Mouse (Mus musculus) C2C12 (cell line): ENCODE measurements around the gene Rnase9. TPM values are rescaled to one million over a fixed set of nuclear protein-coding genes. Genes with fewer than 3 reads are reported as not detected.

Experiments
- H3K27me3 ChIP-seq: one replicate; pipeline ENCODE4 v1.6.1; 2011; ENCODE audit not compliant: control insufficient read depth, insufficient read depth, insufficient read length
- H3K36me3 ChIP-seq: one replicate; pipeline ENCODE4 v1.6.1; 2011; ENCODE audit not compliant: control insufficient read depth, insufficient read depth
- H3K4me3 ChIP-seq: one replicate; pipeline ENCODE4 v1.5.1; 2011; ENCODE audit warnings: mild to moderate bottlenecking, control low read depth; ENCODE audit not compliant: poor library complexity, insufficient read depth, severe bottlenecking
- H3K79me2 ChIP-seq: one replicate; pipeline ENCODE4 v1.6.1; 2011; ENCODE audit not compliant: control insufficient read depth, insufficient read depth
- H3K79me3 ChIP-seq: one replicate; pipeline ENCODE4 v1.6.1; 2011; ENCODE audit warnings: low read depth, control low read depth
- H3ac ChIP-seq: one replicate; pipeline ENCODE3; 2011; ENCODE audit warnings: low read depth; ENCODE audit not compliant: control insufficient read depth, insufficient read length
- CEBPB ChIP-seq: IDR thresholded peaks from one replicate; pipeline ENCODE4 v1.6.1; 2011; ENCODE audit warnings: low read depth, mild to moderate bottlenecking, control low read depth, moderate library complexity
- CTCF ChIP-seq: IDR thresholded peaks from one replicate; pipeline ENCODE4 v1.5.1; 2011; ENCODE audit not compliant: control insufficient read depth, insufficient read depth, insufficient read length
- FOSL1 ChIP-seq: IDR thresholded peaks from one replicate; pipeline ENCODE4 v1.8.0; 2011; ENCODE audit warnings: mild to moderate bottlenecking, low read length; ENCODE audit not compliant: poor library complexity, insufficient read depth, severe bottlenecking
- MAX ChIP-seq: IDR thresholded peaks from one replicate; pipeline ENCODE4 v1.6.1; 2011; ENCODE audit warnings: mild to moderate bottlenecking, control low read depth
- MYOD1 ChIP-seq: IDR thresholded peaks from one replicate; pipeline ENCODE4 v1.6.1; 2011; ENCODE audit warnings: low read depth; ENCODE audit not compliant: control insufficient read depth, insufficient read length
- MYOG ChIP-seq: IDR thresholded peaks from one replicate; pipeline ENCODE4 v1.6.1; 2011; ENCODE audit not compliant: control insufficient read depth, insufficient read length; ENCODE audit errors: extremely low read depth
- USF1 ChIP-seq: IDR thresholded peaks from one replicate; pipeline ENCODE4 v1.6.1; 2011; ENCODE audit warnings: low read depth, mild to moderate bottlenecking, control low read depth, moderate library complexity
- polyA plus RNA-seq: library from polyadenylated mRNA; unstranded; fragments of >200 nt; fragmentation: generic; extraction: Trizol; gene quantifications from one replicate; pipeline ENCODE4 v1.2.1, GENCODE M21; 2012; ENCODE audit warnings: missing spikeins

Gene Rnase9
- polyA plus RNA-seq, 1 experiment = not detected

DNA sequence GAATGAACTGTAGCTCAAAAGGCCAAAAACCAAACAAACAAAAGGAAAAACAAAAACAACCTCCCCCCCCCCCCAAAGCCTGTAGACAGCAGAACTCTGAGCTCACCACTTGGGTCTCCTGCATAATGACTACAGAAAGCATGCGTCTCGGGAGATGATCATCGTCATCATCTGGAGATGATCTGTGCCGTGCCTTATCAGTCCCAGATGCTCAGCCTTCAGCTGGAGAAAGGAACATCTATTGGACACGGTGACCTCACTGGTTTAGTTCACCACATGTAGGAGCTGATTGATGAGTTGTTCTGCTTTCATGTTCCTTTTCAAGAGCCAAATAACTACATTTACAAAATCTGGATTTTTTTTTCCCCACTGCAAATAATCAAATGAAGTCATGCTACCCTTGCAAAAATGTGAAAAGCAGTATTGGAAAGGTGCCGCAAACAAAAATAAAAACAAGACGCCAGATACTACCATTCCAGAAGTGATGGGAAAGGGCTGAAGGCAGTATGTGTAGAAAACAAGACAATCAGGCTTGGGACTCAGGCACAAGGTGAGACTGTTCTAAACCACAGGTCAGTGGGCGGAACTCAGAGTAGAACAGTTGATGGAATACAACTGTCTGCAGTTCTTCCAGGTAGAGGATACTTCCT is 34.4 kb downstream of the Rnase9 start, which contains the start of gene Rnase10:
Gene Rnase10, plus strand, starts transcription at position 600 of the 650 bp plus-strand sequence.
- H3K36me3 ChIP-seq = no peaks in the 10 kb centered on the region
- H3K79me2 ChIP-seq = no peaks in the 10 kb centered on the region

DNA sequence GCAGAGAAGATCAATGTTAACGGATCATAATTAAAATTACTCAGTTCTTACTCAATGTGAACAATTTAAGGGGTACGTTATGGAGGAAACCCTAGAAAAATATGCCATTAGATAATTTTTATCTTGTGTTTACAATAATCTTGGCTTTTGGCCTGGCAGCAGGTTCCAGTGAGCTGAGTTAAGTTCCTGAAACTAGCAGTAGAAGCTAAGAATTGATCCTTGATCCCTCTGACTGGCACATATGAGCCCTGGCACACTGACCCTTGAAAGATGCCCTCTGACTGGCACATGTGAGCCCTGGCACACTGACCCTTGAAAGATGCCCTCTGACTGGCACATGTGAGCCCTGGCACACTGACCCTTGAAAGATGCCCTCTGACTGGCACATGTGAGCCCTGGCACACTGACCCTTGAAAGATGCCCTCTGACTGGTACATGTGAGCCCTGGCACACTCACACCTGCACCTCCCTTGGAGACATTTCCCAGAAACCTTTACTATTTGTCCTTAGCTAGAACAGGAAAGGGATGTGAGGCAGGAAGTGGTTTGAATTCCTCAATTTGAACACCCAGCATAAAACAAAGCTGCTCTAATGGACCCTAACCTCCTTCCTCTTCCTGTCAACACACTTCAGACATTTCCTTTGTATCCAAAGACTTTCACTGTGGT is 43.5 kb downstream of the Rnase9 start:
- Histone ChIP-seq H3K79me2 (no peaks in the 10 kb centered on the region), H3K36me3 (no peaks in the 10 kb centered on the region), H3K27me3 (no peaks in the 10 kb centered on the region), H3K4me3 (no peak overlapping the region), H3ac (no peak overlapping the region), H3K79me3 (no peaks in the 10 kb centered on the region)
- TF ChIP-seq MYOD1 = no peak
- no peak for TF ChIP-seq MYOG

More for the DNA sequence above, 34.4 kb downstream of the Rnase9 start, which contains the start of gene Rnase10:
- no peaks in the 10 kb centered on the region for H3K27me3 ChIP-seq
- TF ChIP-seq FOSL1 = no peak
- TF ChIP-seq CTCF = no peak
- TF ChIP-seq MYOG = no peak
- no peak within 1 kb of the TSS for H3ac ChIP-seq
- H3K79me3 ChIP-seq = no peaks in the 10 kb centered on the region
- no peak within 1 kb of the TSS for H3K4me3 ChIP-seq

DNA sequence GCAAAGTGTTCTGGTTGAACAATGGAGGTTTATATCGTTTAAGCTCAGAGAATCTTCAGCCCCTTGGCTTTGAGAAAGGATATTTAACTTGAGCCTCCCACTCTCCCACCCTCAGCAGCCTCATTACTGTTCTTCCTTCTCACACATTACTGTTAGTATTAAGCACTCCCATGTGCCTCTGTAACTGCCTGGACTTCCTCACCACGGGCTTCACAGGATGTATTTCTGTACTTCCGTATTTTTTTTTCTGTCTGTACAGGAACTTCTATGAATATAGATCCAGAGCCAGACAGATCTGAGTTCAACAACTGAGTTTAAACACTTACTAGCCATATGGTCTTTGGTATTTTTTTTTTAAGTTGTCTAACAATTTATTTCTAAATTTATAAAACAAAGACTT is 44.6 kb downstream of the Rnase9 start:
- H3K27me3 ChIP-seq = no peaks in the 10 kb centered on the region
- H3ac ChIP-seq = no peak overlapping the region
- H3K36me3 ChIP-seq = no peaks in the 10 kb centered on the region
- no peaks in the 10 kb centered on the region for H3K79me2 ChIP-seq
- no peaks in the 10 kb centered on the region for H3K79me3 ChIP-seq
- TF ChIP-seq FOSL1 = no peak
- TF ChIP-seq USF1 = no peak
- no peak for TF ChIP-seq MYOD1
- TF ChIP-seq MYOG = no peak
- TF ChIP-seq CEBPB = no peak
- TF ChIP-seq MAX = no peak
- TF ChIP-seq CTCF = no peak
- no peak overlapping the region for H3K4me3 ChIP-seq

DNA sequence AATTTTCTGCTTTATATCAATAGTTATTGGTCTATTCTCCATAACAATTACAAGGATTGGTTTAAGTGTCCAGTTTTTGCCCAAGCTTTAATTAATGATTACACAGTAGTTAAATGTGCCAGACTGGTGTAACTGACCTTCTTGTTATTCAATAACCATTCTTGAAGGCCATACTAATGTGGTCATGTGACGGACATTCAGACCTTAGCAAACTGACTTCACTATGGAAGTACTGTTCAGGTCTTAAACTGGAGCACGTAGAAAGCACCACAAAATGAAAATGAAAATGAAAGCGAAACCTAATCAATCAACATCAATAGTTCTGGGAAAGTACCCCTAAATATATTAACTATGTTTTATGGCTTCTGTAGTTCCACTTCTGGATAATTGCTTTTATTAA is 50.6 kb downstream of the Rnase9 start:
- Histone ChIP-seq H3K27me3 (no peaks in the 10 kb centered on the region), H3K4me3 (no peak overlapping the region), H3K79me2 (no peaks in the 10 kb centered on the region), H3K79me3 (no peaks in the 10 kb centered on the region), H3K36me3 (no peaks in the 10 kb centered on the region), H3ac (no peak overlapping the region)
- TF ChIP-seq CTCF (no peak), USF1 (no peak), CEBPB (no peak), MYOG (no peak), MAX (no peak), FOSL1 (no peak), MYOD1 (no peak)

Other genes with a start within 250 kb of the Rnase9 start
- gene Ccnb1ip1, start 234.1 kb downstream of the Rnase9 start, polyA plus RNA-seq = 1.6 TPM
- 18.2 TPM for gene Parp2, start 234.0 kb downstream of the Rnase9 start, polyA plus RNA-seq
- 9.9 TPM for gene Tep1, start 171.3 kb downstream of the Rnase9 start, polyA plus RNA-seq
- gene Klhl33, start 144.4 kb downstream of the Rnase9 start, polyA plus RNA-seq = 0.26 TPM
- 54.5 TPM for gene Osgep, start 117.0 kb downstream of the Rnase9 start, polyA plus RNA-seq
- 289 TPM for gene Apex1, start 116.9 kb downstream of the Rnase9 start, polyA plus RNA-seq
- 93.6 TPM for gene Pip4p1, start 111.0 kb downstream of the Rnase9 start, polyA plus RNA-seq
- 67.0 TPM for gene Pnp, start 110.8 kb downstream of the Rnase9 start, polyA plus RNA-seq
- 27.3 TPM for gene Gm49342, start 97.4 kb downstream of the Rnase9 start, polyA plus RNA-seq
- gene Pnp2, start 85.9 kb downstream of the Rnase9 start, polyA plus RNA-seq = 0.29 TPM
- gene Rnase10, start 34.1 kb downstream of the Rnase9 start, polyA plus RNA-seq = 0.19 TPM
- gene Rnase11, start 8.3 kb upstream of the Rnase9 start, polyA plus RNA-seq = not detected
- not detected for gene Rnase12, start 15.8 kb upstream of the Rnase9 start, polyA plus RNA-seq
- gene Olfr750, start 32.6 kb upstream of the Rnase9 start, polyA plus RNA-seq = not detected
- gene Rnase4, start 49.2 kb upstream of the Rnase9 start, polyA plus RNA-seq = 14.5 TPM
- gene Ang, start 49.3 kb upstream of the Rnase9 start, polyA plus RNA-seq = 0.92 TPM
- gene Eddm3b, start 72.6 kb upstream of the Rnase9 start, polyA plus RNA-seq = not detected
- gene Rnase6, start 82.0 kb upstream of the Rnase9 start, polyA plus RNA-seq = not detected
- gene Rnase1, start 104.9 kb upstream of the Rnase9 start, polyA plus RNA-seq = not detected
- gene Rnase2b, start 120.4 kb upstream of the Rnase9 start, polyA plus RNA-seq = not detected
- 1.7 TPM for gene Ang2, start 157.3 kb upstream of the Rnase9 start, polyA plus RNA-seq
- not detected for gene Ear14, start 161.5 kb upstream of the Rnase9 start, polyA plus RNA-seq
- not detected for gene Rnase2a, start 214.2 kb upstream of the Rnase9 start, polyA plus RNA-seq